Mouse (Mus musculus) thymus, adult 2 months (tissue): ENCODE measurements around the gene Comt.

Source experiments
- CTCF ChIP-seq: fragments of 200-500 bp; IDR thresholded peaks from 2 replicates; pipeline ENCODE4 v1.5.1; 2012; ENCODE audit warnings: mild to moderate bottlenecking, control low read depth, low read length, moderate library complexity, borderline replicate concordance; ENCODE audit not compliant: control insufficient read depth, poor library complexity, insufficient read depth; ENCODE audit errors: extremely low read depth
- POLR2A ChIP-seq: fragments of 200-500 bp; IDR thresholded peaks from 2 replicates; pipeline ENCODE4 v1.6.1; 2012; ENCODE audit warnings: mild to moderate bottlenecking, low read length, control low read depth, moderate library complexity; ENCODE audit not compliant: control insufficient read depth, poor library complexity, insufficient read depth; ENCODE audit errors: extremely low read depth

DNA sequence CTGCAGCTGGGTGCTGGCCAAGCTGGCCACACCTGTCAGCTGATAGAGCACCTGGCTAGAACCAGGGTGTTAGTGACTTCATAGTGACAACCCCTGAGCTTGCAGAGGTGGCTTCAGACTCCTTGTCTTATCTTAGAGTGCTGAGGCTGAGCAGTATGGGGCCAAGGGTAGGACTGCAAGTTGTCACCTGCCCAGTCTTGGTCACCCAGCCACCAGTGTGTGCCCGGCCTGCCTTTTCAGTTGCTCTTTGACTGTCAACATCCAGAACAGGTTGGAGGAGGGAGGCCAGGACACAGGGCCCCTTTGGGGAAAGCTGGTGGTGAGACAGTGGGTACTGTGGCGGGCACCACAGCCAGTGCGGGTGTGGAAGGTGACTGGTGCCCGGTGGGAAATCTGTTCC lies 22.4 kb upstream of the Comt start:
- TF ChIP-seq CTCF (no peak), POLR2A (no peak)
